Mouse (Mus musculus): ENCODE measurements at regions not wholly inside any gene's neighbourhood (a gene's known extent, or its start where the extent isn't known, plus 50 kb on each side); places are given as distances from the start of the nearest gene placed in this dataset.

DNA sequence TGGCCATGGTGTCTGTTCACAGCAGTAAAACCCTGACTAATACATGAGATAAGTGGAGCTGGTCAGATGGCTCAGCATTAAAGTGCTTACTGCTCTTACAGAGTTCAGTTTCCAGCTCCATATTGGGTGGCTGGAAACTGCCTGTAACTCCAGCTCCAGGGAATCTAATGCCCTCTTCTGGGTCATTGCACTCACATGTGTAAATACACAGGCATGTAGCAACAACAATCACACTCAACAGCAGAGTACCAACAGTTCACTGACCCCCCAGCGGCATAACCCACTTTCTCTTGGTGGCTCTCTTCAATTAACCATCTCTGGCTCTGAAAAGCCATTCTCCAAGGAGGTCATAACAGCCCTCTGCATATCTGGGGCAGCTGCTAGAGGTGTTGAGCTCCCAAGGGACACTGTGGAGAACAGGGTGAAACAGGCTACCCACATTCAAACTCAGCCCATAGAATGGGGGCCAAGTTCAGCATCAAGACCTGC, 65.0 kb upstream of the Cldn5 start:
- no peak overlapping the region for H3K27ac ChIP-seq
- WGBS, result 87% methylated on average over 1 of the region's 1 CpGs
- H3K9ac ChIP-seq, result no peak overlapping the region
- H3K9me3 ChIP-seq (ENCODE audit: control insufficient read depth, low read length), result no peaks in the 10 kb centered on the region
- no peaks in the 10 kb centered on the region for H3K36me3 ChIP-seq (replicated peaks; ENCODE audit: control insufficient read depth, insufficient read depth)
- ATAC-seq (ENCODE audit: low FRiP score) (no peak), DNase-seq (ENCODE audit: low spot score) (no peak)
- no peak overlapping the region for H3K4me2 ChIP-seq (replicated peaks)
- no peak overlapping the region for H3K4me3 ChIP-seq (replicated peaks; ENCODE audit: low read length)
- H3K4me1 ChIP-seq (replicated peaks; ENCODE audit: control insufficient read depth, insufficient read depth, low read length), result no peaks in the 10 kb centered on the region
- H3K27me3 ChIP-seq (ENCODE audit: control insufficient read depth, insufficient read depth, low read length), result no peaks in the 10 kb centered on the region

DNA sequence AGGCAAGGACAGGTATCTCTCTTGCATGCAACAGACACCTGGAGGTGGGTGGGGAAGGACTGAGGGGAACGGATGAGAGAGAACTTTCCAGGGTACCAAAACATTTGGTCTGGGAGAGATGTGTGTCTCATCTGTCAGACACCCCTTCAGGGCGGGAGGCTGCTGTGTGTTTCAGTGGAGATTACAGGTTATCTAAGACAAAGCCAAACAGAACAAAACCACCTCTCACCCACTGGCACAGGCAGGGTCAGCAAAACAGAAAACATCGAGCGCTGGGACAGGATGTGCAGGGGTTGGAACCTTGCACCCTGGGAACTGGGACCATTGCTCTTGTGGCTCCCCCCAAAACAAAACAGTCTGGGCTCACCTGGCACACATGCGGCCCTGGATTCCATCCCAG, 63.6 kb upstream of the Cldn5 start:
- ATAC-seq (ENCODE audit: low FRiP score) (no peak), DNase-seq (ENCODE audit: low spot score) (no peak)
- Histone ChIP-seq H3K9ac (no peak overlapping the region), H3K4me3 (replicated peaks; ENCODE audit: low read length) (no peak overlapping the region), H3K27me3 (ENCODE audit: control insufficient read depth, insufficient read depth, low read length) (no peaks in the 10 kb centered on the region), H3K27ac (no peak overlapping the region), H3K4me1 (replicated peaks; ENCODE audit: control insufficient read depth, insufficient read depth, low read length) (no peaks in the 10 kb centered on the region), H3K4me2 (replicated peaks) (no peak overlapping the region), H3K36me3 (replicated peaks; ENCODE audit: control insufficient read depth, insufficient read depth) (no peaks in the 10 kb centered on the region), H3K9me3 (ENCODE audit: control insufficient read depth, low read length) (no peaks in the 10 kb centered on the region)
- 82% methylated on average over 5 of the region's 5 CpGs for WGBS

DNA sequence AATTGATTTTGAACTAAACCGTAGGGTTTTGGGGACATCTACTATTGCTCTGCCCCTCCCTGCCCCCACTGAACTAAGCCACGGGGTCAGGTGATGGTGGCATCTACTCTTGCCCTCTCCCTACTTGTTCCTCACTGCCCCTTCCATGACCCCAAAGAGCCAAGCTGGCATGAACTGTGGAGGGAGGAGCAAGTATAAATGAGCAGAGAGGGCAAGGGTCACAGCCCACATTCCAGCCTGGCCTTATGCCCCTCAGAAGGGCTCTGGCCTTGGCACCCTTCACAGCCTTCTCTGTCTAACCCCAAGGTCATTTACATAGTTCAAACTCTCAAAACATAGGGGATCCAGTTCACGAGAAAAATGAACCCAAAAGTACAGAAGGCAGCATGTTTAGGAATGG, 61.3 kb upstream of the Cldn5 start:
- Histone ChIP-seq H3K4me3 (replicated peaks; ENCODE audit: low read length) (no peak overlapping the region), H3K36me3 (replicated peaks; ENCODE audit: control insufficient read depth, insufficient read depth) (no peaks in the 10 kb centered on the region), H3K27ac (no peak overlapping the region), H3K27me3 (ENCODE audit: control insufficient read depth, insufficient read depth, low read length) (no peaks in the 10 kb centered on the region), H3K4me2 (replicated peaks) (no peak overlapping the region), H3K9me3 (ENCODE audit: control insufficient read depth, low read length) (no peaks in the 10 kb centered on the region), H3K4me1 (replicated peaks; ENCODE audit: control insufficient read depth, insufficient read depth, low read length) (no peaks in the 10 kb centered on the region), H3K9ac (no peak overlapping the region)
- no peak for DNase-seq (ENCODE audit: low spot score)
- ATAC-seq (ENCODE audit: low FRiP score), result no peak
- WGBS, result 60% methylated on average over 3 of the region's 3 CpGs

DNA sequence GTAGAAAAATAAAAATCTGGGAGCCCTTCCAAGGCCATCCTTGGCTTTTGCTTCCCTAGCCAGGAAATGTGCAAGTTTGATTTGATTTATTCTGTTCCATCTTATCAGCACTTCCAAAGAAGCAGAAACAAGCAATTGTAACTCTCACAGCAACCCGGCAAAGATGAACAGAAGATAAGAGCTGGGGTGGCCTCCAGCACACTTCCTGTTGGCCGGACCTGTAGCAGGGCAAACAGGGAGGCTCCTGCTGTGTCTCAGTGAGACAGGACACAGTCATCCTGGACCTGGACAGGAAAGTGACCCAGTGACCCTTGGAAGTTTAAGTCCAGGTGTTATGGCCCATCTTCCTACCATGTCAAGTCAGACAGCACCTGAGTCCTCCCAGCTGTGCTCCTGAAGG, 58.6 kb upstream of the Cldn5 start:
- no peak overlapping the region for H3K4me2 ChIP-seq (replicated peaks)
- ATAC-seq (ENCODE audit: low FRiP score) (no peak), DNase-seq (ENCODE audit: low spot score) (no peak)
- H3K9me3 ChIP-seq (ENCODE audit: control insufficient read depth, low read length), result no peaks in the 10 kb centered on the region
- no peaks in the 10 kb centered on the region for H3K36me3 ChIP-seq (replicated peaks; ENCODE audit: control insufficient read depth, insufficient read depth)
- WGBS, result 81% methylated on average over 2 of the region's 2 CpGs
- no peaks in the 10 kb centered on the region for H3K27me3 ChIP-seq (ENCODE audit: control insufficient read depth, insufficient read depth, low read length)
- no peak overlapping the region for H3K4me3 ChIP-seq (replicated peaks; ENCODE audit: low read length)
- no peak overlapping the region for H3K27ac ChIP-seq
- H3K9ac ChIP-seq, result no peak overlapping the region
- no peaks in the 10 kb centered on the region for H3K4me1 ChIP-seq (replicated peaks; ENCODE audit: control insufficient read depth, insufficient read depth, low read length)

DNA sequence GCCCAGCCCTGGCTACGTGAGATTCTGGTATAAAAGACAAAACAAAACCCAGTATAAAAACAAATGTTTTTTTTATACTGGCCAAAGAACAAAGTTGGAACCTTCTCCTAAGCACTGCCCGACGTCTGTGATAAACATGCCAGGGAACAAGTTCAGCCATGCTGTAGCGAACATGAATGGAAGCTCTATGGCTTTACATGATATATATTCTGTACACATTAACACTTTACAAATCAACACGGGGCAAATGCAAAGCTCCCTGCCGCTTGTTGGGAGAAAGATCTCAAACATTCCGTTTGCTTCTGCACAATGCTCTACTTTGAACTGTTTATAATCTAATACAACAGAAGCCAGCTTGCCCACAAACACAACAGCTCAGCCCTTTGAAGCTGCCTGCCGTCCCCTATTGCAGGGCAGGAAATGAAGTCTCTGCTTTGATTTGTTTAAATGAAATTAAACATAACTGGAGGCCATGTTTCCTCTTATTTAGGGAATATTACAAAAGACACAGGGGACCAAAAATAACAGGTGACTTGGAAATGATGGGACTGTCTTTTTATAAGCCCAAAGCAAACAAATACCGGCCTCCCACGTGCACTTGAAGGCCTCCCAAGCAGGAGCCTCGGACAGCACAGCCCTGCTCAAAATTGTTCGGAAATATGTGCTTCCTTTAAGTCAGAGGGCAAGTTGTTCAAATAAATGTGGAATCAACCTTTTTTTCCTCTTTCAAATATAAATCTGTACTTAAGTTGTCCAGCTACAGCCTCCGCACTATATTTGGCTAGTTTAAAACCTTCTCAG, 56.0 kb upstream of the Cldn5 start:
- no peak for ATAC-seq (ENCODE audit: low FRiP score)
- Histone ChIP-seq H3K4me3 (replicated peaks; ENCODE audit: low read length) (no peak overlapping the region), H3K36me3 (replicated peaks; ENCODE audit: control insufficient read depth, insufficient read depth) (no peaks in the 10 kb centered on the region), H3K27me3 (ENCODE audit: control insufficient read depth, insufficient read depth, low read length) (no peaks in the 10 kb centered on the region), H3K27ac (no peak overlapping the region), H3K4me2 (replicated peaks) (no peak overlapping the region), H3K4me1 (replicated peaks; ENCODE audit: control insufficient read depth, insufficient read depth, low read length) (no peaks in the 10 kb centered on the region), H3K9me3 (ENCODE audit: control insufficient read depth, low read length) (no peaks in the 10 kb centered on the region), H3K9ac (no peak overlapping the region)
- no peak for DNase-seq (ENCODE audit: low spot score)
- 63% methylated on average over 13 of the region's 13 CpGs for WGBS

DNA sequence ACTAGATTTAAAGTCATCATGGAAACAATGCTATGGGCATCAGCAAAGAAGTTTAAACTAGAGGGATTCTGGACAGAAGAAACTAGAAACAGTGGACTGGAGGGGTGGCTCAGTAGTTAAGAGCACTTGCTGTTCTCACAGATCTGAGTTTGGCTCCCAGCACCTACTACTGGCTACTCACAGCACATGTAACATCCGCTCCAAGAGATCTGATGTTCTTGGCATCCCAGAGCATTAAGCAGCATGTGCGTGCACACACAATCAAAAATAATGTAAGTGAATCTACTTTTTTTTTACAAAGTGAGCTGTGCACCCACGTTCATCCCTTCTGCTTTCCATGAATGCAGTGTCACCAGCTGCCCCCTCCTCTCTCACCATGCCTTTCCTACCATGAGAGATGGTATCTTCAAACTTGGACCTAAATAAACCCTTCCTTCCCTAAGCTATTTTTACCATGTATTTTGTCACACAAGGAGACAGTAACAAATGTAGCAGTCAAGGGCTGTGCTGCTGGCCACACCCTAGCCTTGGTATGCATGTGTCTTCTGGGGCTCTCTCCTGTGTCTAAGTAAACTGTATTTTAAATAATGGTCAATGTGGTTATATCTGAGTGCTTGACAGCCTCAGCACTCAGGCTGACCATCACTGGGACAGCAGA, 53.3 kb upstream of the Cldn5 start:
- ATAC-seq (ENCODE audit: low FRiP score), result no peak
- Histone ChIP-seq H3K4me3 (replicated peaks; ENCODE audit: low read length) (no peak overlapping the region), H3K27ac (no peak overlapping the region), H3K9ac (no peak overlapping the region), H3K36me3 (replicated peaks; ENCODE audit: control insufficient read depth, insufficient read depth) (no peaks in the 10 kb centered on the region), H3K9me3 (ENCODE audit: control insufficient read depth, low read length) (no peaks in the 10 kb centered on the region), H3K4me2 (replicated peaks) (no peak overlapping the region), H3K27me3 (ENCODE audit: control insufficient read depth, insufficient read depth, low read length) (no peaks in the 10 kb centered on the region), H3K4me1 (replicated peaks; ENCODE audit: control insufficient read depth, insufficient read depth, low read length) (no peaks in the 10 kb centered on the region)
- WGBS, result 80% methylated on average over 3 of the region's 3 CpGs
- DNase-seq (ENCODE audit: low spot score), result no peak

DNA sequence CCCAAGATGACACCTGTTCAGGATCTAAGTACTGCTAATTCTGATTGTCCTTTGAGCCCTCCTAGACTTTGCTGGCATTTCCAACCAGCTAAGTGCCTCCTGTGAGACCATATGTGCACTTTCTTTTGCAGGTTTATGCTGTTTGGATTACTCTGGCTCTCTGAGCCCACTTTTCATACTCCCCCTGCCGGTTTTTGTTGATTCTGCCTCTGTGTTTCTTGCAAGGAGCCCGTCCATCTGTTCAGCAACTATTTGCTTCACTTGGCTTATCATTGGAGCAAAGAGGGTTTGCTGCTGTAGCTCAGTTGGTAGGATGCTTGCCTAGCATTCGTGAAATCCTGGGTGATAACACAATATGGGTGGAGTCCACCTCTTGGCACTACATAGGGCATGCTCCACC, 52.8 kb upstream of the Cldn5 start:
- H3K36me3 ChIP-seq (replicated peaks; ENCODE audit: control insufficient read depth, insufficient read depth), result no peaks in the 10 kb centered on the region
- H3K4me2 ChIP-seq (replicated peaks), result no peak overlapping the region
- no peak overlapping the region for H3K9ac ChIP-seq
- 45% methylated on average over 3 of the region's 3 CpGs for WGBS
- no peaks in the 10 kb centered on the region for H3K4me1 ChIP-seq (replicated peaks; ENCODE audit: control insufficient read depth, insufficient read depth, low read length)
- no peak for DNase-seq (ENCODE audit: low spot score)
- no peak overlapping the region for H3K27ac ChIP-seq
- H3K9me3 ChIP-seq (ENCODE audit: control insufficient read depth, low read length), result no peaks in the 10 kb centered on the region
- no peaks in the 10 kb centered on the region for H3K27me3 ChIP-seq (ENCODE audit: control insufficient read depth, insufficient read depth, low read length)
- H3K4me3 ChIP-seq (replicated peaks; ENCODE audit: low read length), result no peak overlapping the region
- no peak for ATAC-seq (ENCODE audit: low FRiP score)

DNA sequence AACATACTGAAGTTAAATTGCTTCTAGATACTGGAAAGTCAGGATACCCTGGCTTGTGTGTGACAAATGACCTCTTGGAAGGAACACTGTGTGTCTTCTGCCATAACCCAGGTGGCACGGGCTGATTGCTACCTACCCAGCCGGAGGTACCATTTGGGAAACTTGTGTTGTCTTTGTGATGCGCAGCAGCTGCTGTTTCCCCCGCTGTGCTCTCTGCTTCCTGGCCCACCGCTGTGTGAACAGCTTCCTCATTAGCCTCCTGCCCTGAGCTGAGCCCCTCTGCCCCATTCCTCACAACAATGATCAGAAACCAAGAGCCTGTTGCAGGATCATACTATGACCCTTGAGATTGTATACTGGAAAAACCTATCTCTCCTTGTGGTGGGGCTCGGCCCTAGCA, 51.9 kb upstream of the Cldn5 start:
- Histone ChIP-seq H3K4me3 (replicated peaks; ENCODE audit: low read length) (no peak overlapping the region), H3K9me3 (ENCODE audit: control insufficient read depth, low read length) (no peaks in the 10 kb centered on the region), H3K4me1 (replicated peaks; ENCODE audit: control insufficient read depth, insufficient read depth, low read length) (no peaks in the 10 kb centered on the region), H3K9ac (no peak overlapping the region), H3K4me2 (replicated peaks) (no peak overlapping the region), H3K27ac (no peak overlapping the region), H3K27me3 (ENCODE audit: control insufficient read depth, insufficient read depth, low read length) (no peaks in the 10 kb centered on the region), H3K36me3 (replicated peaks; ENCODE audit: control insufficient read depth, insufficient read depth) (no peaks in the 10 kb centered on the region)
- 22% methylated on average over 6 of the region's 6 CpGs for WGBS
- no peak for DNase-seq (ENCODE audit: low spot score)
- no peak for ATAC-seq (ENCODE audit: low FRiP score)

Measured in hindbrain, embryonic 14.5 days (tissue).